Mouse (Mus musculus): Measurements from ENCODE around the gene Yipf1. TPM values are rescaled to one million over a fixed set of nuclear protein-coding genes. Genes with fewer than 3 reads are reported as not detected.

Yipf1 gene
- polyA plus RNA-seq, 1 experiment, result 15.8 TPM

DNA sequence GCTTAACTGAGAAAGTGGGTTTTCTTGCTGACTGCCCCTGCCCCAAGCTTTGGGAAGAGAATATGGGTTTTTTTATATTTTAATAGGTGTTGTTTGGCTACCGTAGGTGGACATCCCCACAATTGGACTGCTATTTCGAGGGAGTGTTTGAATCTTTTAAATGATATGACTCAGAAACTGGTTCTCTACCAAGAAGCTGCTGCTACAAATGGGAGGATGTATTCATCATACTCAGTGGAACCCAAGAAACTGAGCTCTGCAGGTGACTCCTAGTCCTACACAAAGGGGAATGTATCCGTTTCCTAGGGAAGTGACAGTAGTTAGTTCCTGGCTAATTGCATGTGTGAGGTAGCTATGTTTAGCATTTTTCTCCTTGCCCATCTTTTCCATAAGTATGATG lies 75.2 kb downstream of the Yipf1 start:
- no peak for TF ChIP-seq GATA1 (IDR thresholded peaks at IDR 0.05; ENCODE audit: low read length)

DNA sequence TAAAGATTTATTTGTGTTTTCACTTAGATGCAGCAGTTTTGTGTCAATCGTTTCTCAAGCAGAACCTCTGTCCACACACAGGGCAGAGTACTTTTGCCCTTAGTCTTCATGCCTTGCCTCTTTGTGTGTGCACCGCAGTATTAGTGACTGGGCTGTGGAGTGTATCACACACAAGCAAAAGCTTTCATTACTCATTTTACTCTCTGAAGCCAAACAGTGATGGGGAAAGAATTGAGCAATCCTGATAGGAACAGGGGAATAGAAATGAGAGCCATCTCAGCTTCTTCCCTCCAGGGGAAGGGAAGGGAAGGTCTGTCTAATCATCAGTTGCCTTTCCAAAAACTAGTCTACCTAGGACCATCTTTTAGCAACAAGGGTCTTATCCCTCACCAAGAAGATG lies 79.6 kb downstream of the Yipf1 start:
- TF ChIP-seq GATA1 (IDR thresholded peaks at IDR 0.05; ENCODE audit: low read length), result no peak

Other genes starting within 250 kb of the Yipf1 start
- gene Mrpl37, start 247.5 kb upstream of the Yipf1 start, polyA plus RNA-seq (2012), result 52.5 and 69.3 TPM in 2 replicates
- 7.3 and 8.7 TPM in 2 replicates for gene Cyb5rl, start 247.4 kb upstream of the Yipf1 start, polyA plus RNA-seq (2012)
- not detected in 2 replicates for gene Cdcp2, start 217.5 kb upstream of the Yipf1 start, polyA plus RNA-seq (2012)
- 108 and 158 TPM in 2 replicates for gene Tmem59, start 136.0 kb upstream of the Yipf1 start, polyA plus RNA-seq (2012)
- gene Tceanc2, start 135.2 kb upstream of the Yipf1 start, polyA plus RNA-seq (2012), result 11.8 and 22.3 TPM in 2 replicates
- gene Ldlrad1, start 105.2 kb upstream of the Yipf1 start, polyA plus RNA-seq (2012), result not detected in 2 replicates
- gene Lrrc42, start 60.8 kb upstream of the Yipf1 start, polyA plus RNA-seq (2012), result 12.4 and 14.1 TPM in 2 replicates
- 5.4 and 9.6 TPM in 2 replicates for gene Hspb11, start 60.8 kb upstream of the Yipf1 start, polyA plus RNA-seq (2012)
- gene Dio1, start 7.2 kb upstream of the Yipf1 start, polyA plus RNA-seq (2012), result not detected in 2 replicates
- 9.3 and 12.9 TPM in 2 replicates for gene Ndc1, start 53.4 kb downstream of the Yipf1 start, polyA plus RNA-seq (2012)
- 1.1 and 1.2 TPM in 2 replicates for gene Glis1, start 120.2 kb downstream of the Yipf1 start, polyA plus RNA-seq (2012)